Comparison of ENCODE assay signal across 17 mouse cellular contexts in genomic region chr19:45640691-45641090, GRCm38 (mm10).
"Had no signal": no experiment of that assay in that cellular context is flagged by ENCODE, and none has a peak within 500 bp of the region (broad histone marks: within the 10 kb centered on the region; RNA-seq: fewer than 3 reads in every experiment).

No protein-coding gene starts in this region.

- H3K4me3 ChIP-seq: midbrain, embryonic 10.5 days; midbrain, embryonic 12.5 days; myocyte; neural tube, embryonic 13.5 days; neural tube, embryonic 15.5 days had no signal

- DNase-seq: lung, embryonic 14.5 days; lung, postnatal 10 days; lung, postnatal 4 days; midbrain, embryonic 14.5 days; retina, postnatal 1 day; right cerebral cortex, adult 18-20 months; right cerebral cortex, postnatal 25 days; right cerebral cortex, postnatal 4 days; spleen, adult 18-20 months; thymus, adult 18-20 months; thymus, postnatal 14 days; thymus, postnatal 36 days had no signal

- H3K27ac ChIP-seq: midbrain, embryonic 10.5 days; midbrain, embryonic 12.5 days; neural tube, embryonic 13.5 days; neural tube, embryonic 15.5 days had no signal
